Mouse (Mus musculus) CH12.LX (cell line): ENCODE measurements at regions not wholly inside any gene's neighbourhood (a gene's known extent, or its start where the extent isn't known, plus 50 kb on each side); places are given as distances from the start of the nearest gene placed in this dataset.

Experiments used
- DNase-seq: peaks from one replicate; pipeline ENCODE4 v3.0.0-alpha.2; 2013; ENCODE audit errors: extremely low read depth
- H3K27ac ChIP-seq: 2 replicates; pipeline ENCODE4 v1.5.1; 2012; ENCODE audit warnings: low read depth, mild to moderate bottlenecking, control low read depth, moderate library complexity; ENCODE audit not compliant: insufficient read depth
- H3K27me3 ChIP-seq: replicated peaks from 2 replicates; pipeline ENCODE3; 2012; ENCODE audit warnings: inconsistent platforms
- H3K36me3 ChIP-seq, 2 experiments: replicated peaks in 1 of 2; 2 replicates each; pipeline versions ENCODE3 to v1.6.1; 2012; ENCODE audit warnings: inconsistent platforms in 1 of 2, low read length in 1 of 2, mild to moderate bottlenecking in 1 of 2, mixed read lengths in 1 of 2, moderate library complexity in 1 of 2; ENCODE audit not compliant: control insufficient read depth in 1 of 2, insufficient read depth in 1 of 2
- H3K4me1 ChIP-seq, 2 experiments: 2 replicates each; pipeline ENCODE4 v1.6.1; 2012; ENCODE audit warnings: inconsistent platforms in 1 of 2, moderate library complexity in 1 of 2; ENCODE audit not compliant: insufficient read depth in 2 of 2, control insufficient read depth in 1 of 2
- H3K4me2 ChIP-seq: 2 replicates; pipeline ENCODE4 v1.6.1; 2012; ENCODE audit warnings: low read depth, mild to moderate bottlenecking, control low read depth; ENCODE audit not compliant: poor library complexity, insufficient read depth, severe bottlenecking
- H3K4me3 ChIP-seq, 3 experiments: fragments of 150-350 bp in 1 of 3; sonication (generic) in 1 of 3; replicated peaks in 1 of 3; 2 replicates each; pipeline versions ENCODE3 to v1.5.1; 2011 to 2012; ENCODE audit warnings: low read depth in 2 of 3, low read length in 2 of 3, mild to moderate bottlenecking in 2 of 3, moderate library complexity in 2 of 3, control low read depth in 1 of 3, improper control_type of control experiment in 1 of 3, inconsistent platforms in 1 of 3, mixed read lengths in 1 of 3; ENCODE audit not compliant: poor library complexity in 1 of 3
- H3K79me2 ChIP-seq: replicated peaks from 2 replicates; pipeline ENCODE4 v1.6.1; 2012; ENCODE audit warnings: mild to moderate bottlenecking, moderate library complexity; ENCODE audit not compliant: control insufficient read depth, poor library complexity, insufficient read depth, severe bottlenecking; ENCODE audit errors: extremely low read depth
- H3K9ac ChIP-seq: 2 replicates; pipeline ENCODE4 v1.6.1; 2012; ENCODE audit warnings: low read depth, mild to moderate bottlenecking, control low read depth, moderate library complexity; ENCODE audit not compliant: insufficient read depth
- H3K9me3 ChIP-seq: replicated peaks from 2 replicates; pipeline ENCODE3; 2012; ENCODE audit warnings: low read length, inconsistent platforms, mixed read lengths
- BHLHE40 ChIP-seq: IDR thresholded peaks from 2 replicates; pipeline ENCODE4 v1.6.1; 2011; ENCODE audit warnings: mild to moderate bottlenecking, low read depth, low read length, improper control_type of control experiment
- CHD1 ChIP-seq: IDR thresholded peaks from 2 replicates; pipeline ENCODE4 v1.6.1; 2012; ENCODE audit warnings: low read depth, low read length, improper control_type of control experiment, inconsistent platforms
- CHD2 ChIP-seq: IDR thresholded peaks from 2 replicates; pipeline ENCODE4 v1.6.1; 2011; ENCODE audit warnings: low read length, improper control_type of control experiment
- E2F4 ChIP-seq: IDR thresholded peaks from 2 replicates; pipeline ENCODE4 v1.6.1; 2011; ENCODE audit warnings: low read depth, low read length, improper control_type of control experiment; ENCODE audit not compliant: insufficient replicate concordance
- ELF1 ChIP-seq: IDR thresholded peaks from 2 replicates; pipeline ENCODE4 v1.6.1; 2014; ENCODE audit warnings: low read depth, mild to moderate bottlenecking, inconsistent platforms, low read length, improper control_type of control experiment
- EP300 ChIP-seq: IDR thresholded peaks from 2 replicates; pipeline ENCODE4 v1.6.1; 2011; ENCODE audit warnings: low read length, improper control_type of control experiment
- GABPA ChIP-seq: IDR thresholded peaks from 2 replicates; pipeline ENCODE4 v1.6.1; 2012; ENCODE audit warnings: low read depth, low read length, improper control_type of control experiment, inconsistent platforms; ENCODE audit not compliant: insufficient replicate concordance
- HCFC1 ChIP-seq: IDR thresholded peaks from 2 replicates; pipeline ENCODE4 v1.6.1; 2012; ENCODE audit warnings: low read depth, mild to moderate bottlenecking, inconsistent platforms, low read length, improper control_type of control experiment
- IRF4 ChIP-seq: IDR thresholded peaks from 2 replicates; pipeline ENCODE4 v1.6.1; 2014; ENCODE audit warnings: low read depth, mild to moderate bottlenecking, inconsistent platforms, low read length, improper control_type of control experiment
- JUN ChIP-seq: IDR thresholded peaks from 2 replicates; pipeline ENCODE4 v1.6.1; 2011; ENCODE audit warnings: low read depth, mild to moderate bottlenecking, low read length, improper control_type of control experiment, moderate library complexity; ENCODE audit not compliant: insufficient read depth
- JUND ChIP-seq: conservative IDR thresholded peaks from 2 replicates; pipeline ENCODE4 v1.6.1; 2011; ENCODE audit warnings: low read depth, low read length, improper control_type of control experiment
- KAT2A ChIP-seq: IDR thresholded peaks from 2 replicates; pipeline ENCODE4 v1.6.1; 2012; ENCODE audit warnings: low read length, improper control_type of control experiment, inconsistent platforms; ENCODE audit not compliant: insufficient replicate concordance
- MAFK ChIP-seq: IDR thresholded peaks from 2 replicates; pipeline ENCODE4 v1.6.1; 2011; ENCODE audit warnings: low read length, improper control_type of control experiment; ENCODE audit not compliant: insufficient replicate concordance
- MAX ChIP-seq: IDR thresholded peaks from 2 replicates; pipeline ENCODE4 v1.6.1; 2011; ENCODE audit warnings: low read length, improper control_type of control experiment
- MAZ ChIP-seq: IDR thresholded peaks from 2 replicates; pipeline ENCODE4 v1.6.1; 2012; ENCODE audit warnings: low read depth, mild to moderate bottlenecking, inconsistent platforms, low read length, improper control_type of control experiment, moderate library complexity
- NELFE ChIP-seq: IDR thresholded peaks from 2 replicates; pipeline ENCODE4 v1.6.1; 2011; ENCODE audit warnings: low read depth, low read length, improper control_type of control experiment
- SIN3A ChIP-seq: IDR thresholded peaks from 2 replicates; pipeline ENCODE4 v1.6.1; 2012; ENCODE audit warnings: low read length, improper control_type of control experiment, inconsistent platforms
- SMC3 ChIP-seq: IDR thresholded peaks from 2 replicates; pipeline ENCODE4 v1.6.1; 2011; ENCODE audit warnings: low read depth, low read length, improper control_type of control experiment
- TCF12 ChIP-seq: IDR thresholded peaks from 2 replicates; pipeline ENCODE4 v1.6.1; 2014; ENCODE audit warnings: low read depth, mild to moderate bottlenecking, inconsistent platforms, low read length, improper control_type of control experiment
- ZC3H11A ChIP-seq: IDR thresholded peaks from 2 replicates; pipeline ENCODE4 v1.6.1; 2012; ENCODE audit warnings: low read depth, mild to moderate bottlenecking, inconsistent platforms, low read length, improper control_type of control experiment
- dilution Hi-C: fragments of 300-500 bp; cut with MboI; formaldehyde crosslinking; loops from 2 replicates; pipeline ENCODE4 v1.14.3; 2020; ENCODE audit warnings: low sequenced_read_pairs; ENCODE audit not compliant: extremely low pct_unique_long_range_greater_than_20kb, extremely low pct_ligation_motif_present
- in situ Hi-C: fragments of 300-500 bp; cut with MboI; formaldehyde crosslinking; loops from 3 replicates; pipeline ENCODE4 v1.14.3; 2019; ENCODE audit warnings: low sequenced_read_pairs, low pct_ligation_motif_present, low pct_unique_long_range_greater_than_20kb, mixed read lengths

- no peak overlapping the region for H3K9ac ChIP-seq
- no peak overlapping the region for H3K4me3 ChIP-seq
- H3K27ac ChIP-seq, result no peak overlapping the region
- no peaks in the 10 kb centered on the region for H3K9me3 ChIP-seq
- TF ChIP-seq MAFK (no peak), E2F4 (no peak), SMC3 (no peak), JUN (no peak), SIN3A (no peak), ELF1 (no peak), IRF4 (no peak), MAX (no peak), ZC3H11A (no peak), HCFC1 (no peak), CHD1 (no peak), GABPA (no peak), TCF12 (no peak), MAZ (no peak)
- no peaks in the 10 kb centered on the region for H3K27me3 ChIP-seq
- in situ Hi-C loops, result no loop called here
- no peaks in the 10 kb centered on the region for H3K36me3 ChIP-seq
- no peaks in the 10 kb centered on the region for H3K79me2 ChIP-seq
- H3K4me1 ChIP-seq, result peaks cover 0 to 10% of the 10 kb centered on the region in 2 experiments; a peak in 2 of 4 replicates
- peak; percentile 4 for DNase-seq
- dilution Hi-C loops, result no loop called here
- H3K4me2 ChIP-seq, result no peak overlapping the region
Measured at GRCm38 (mm10) chr1:83631798-83632197, 223.8 kb upstream of the Sphkap start.

GRCm38 (mm10) chr1:83631394-83631793 lies 223.4 kb upstream of the Sphkap start:
- no peaks in the 10 kb centered on the region for H3K36me3 ChIP-seq
- H3K9ac ChIP-seq, result no peak overlapping the region
- H3K4me1 ChIP-seq, result peaks cover 0 to 10% of the 10 kb centered on the region in 2 experiments; a peak in 2 of 4 replicates
- in situ Hi-C loops, result no loop called here
- H3K4me2 ChIP-seq, result no peak overlapping the region
- H3K79me2 ChIP-seq, result no peaks in the 10 kb centered on the region
- H3K4me3 ChIP-seq, result no peak overlapping the region
- H3K9me3 ChIP-seq, result no peaks in the 10 kb centered on the region
- H3K27me3 ChIP-seq, result no peaks in the 10 kb centered on the region
- no peak for DNase-seq
- TF ChIP-seq CHD1 (no peak), E2F4 (no peak), BHLHE40 (no peak), SMC3 (no peak), JUND (no peak), HCFC1 (no peak), MAFK (no peak), CHD2 (no peak), KAT2A (no peak), NELFE (no peak), EP300 (no peak)
- dilution Hi-C loops, result no loop called here
- H3K27ac ChIP-seq, result no peak overlapping the region
